Comparison of ENCODE assay signal across 24 mouse cellular contexts in the genomic region with DNA sequence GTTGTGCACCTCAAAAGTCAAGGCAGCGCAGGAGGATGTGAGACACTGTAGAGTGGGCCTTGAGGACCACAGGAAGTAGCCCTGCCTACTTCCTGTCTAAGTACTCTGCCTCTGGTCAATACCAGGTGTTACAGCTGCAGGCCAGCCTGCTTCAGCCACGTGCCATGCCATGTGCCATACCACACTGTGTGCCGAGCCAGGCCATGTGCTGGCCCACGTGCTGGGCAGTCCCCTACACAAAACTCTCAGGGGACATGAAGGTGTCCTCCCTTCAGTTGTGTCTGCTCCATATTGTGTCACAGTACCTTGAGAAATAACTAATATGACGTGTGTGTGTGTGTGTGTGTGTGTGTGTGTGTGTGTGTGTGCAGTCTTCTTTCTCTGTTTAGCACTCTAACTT. TPM values are rescaled to one million over a fixed set of nuclear protein-coding genes. Genes with fewer than 3 reads are reported as not detected.
DNase-seq lines count a peak whose midpoint lies in the region; ATAC-seq and TF ChIP-seq lines count a peak whose summit lies in the region.
"Had no signal": no experiment of that assay in that cellular context is flagged by ENCODE, and none has a peak within 500 bp of the region (broad histone marks: within the 10 kb centered on the region; RNA-seq: fewer than 3 reads in every experiment).

No protein-coding gene starts in this region.

- no peak for TF ChIP-seq POLR2A in spleen, adult 2 months (IDR thresholded peaks at IDR 0.05; ENCODE audit: low read depth, low read length)
- no peak for TF ChIP-seq POLR2A in CH12.LX (IDR thresholded peaks at IDR 0.05; ENCODE audit: low read depth, low read length)

- no peak for TF ChIP-seq RAD21 in CH12.LX (IDR thresholded peaks at IDR 0.05; ENCODE audit: low read depth, low read length)

- H3K9ac ChIP-seq in heart, embryonic 11.5 days (ENCODE audit: low read depth, low read length), result no peak overlapping the region
- H3K9ac ChIP-seq in CH12.LX (ENCODE audit: insufficient read depth, low read depth), result no peak overlapping the region
- H3K9ac ChIP-seq: forebrain, embryonic 15.5 days; heart, embryonic 12.5 days; hindbrain, embryonic 15.5 days had no signal

- H3K4me2 ChIP-seq in heart, embryonic 11.5 days, result no peak overlapping the region
- H3K4me2 ChIP-seq in CH12.LX (ENCODE audit: insufficient read depth, low read depth, poor library complexity, severe bottlenecking), result no peak overlapping the region
- H3K4me2 ChIP-seq: forebrain, embryonic 15.5 days; heart, embryonic 12.5 days; hindbrain, embryonic 15.5 days had no signal

- H3K27ac ChIP-seq in heart, embryonic 11.5 days (ENCODE audit: low read depth, low read length), result no peak overlapping the region
- H3K27ac ChIP-seq in spleen, adult 2 months (ENCODE audit: insufficient read depth, low read length), result no peak overlapping the region
- no peak overlapping the region for H3K27ac ChIP-seq in CH12.LX (ENCODE audit: insufficient read depth, low read depth)
- H3K27ac ChIP-seq: forebrain, embryonic 10.5 days; forebrain, embryonic 15.5 days; heart, adult 2 months; hindbrain, embryonic 10.5 days; hindbrain, embryonic 15.5 days had no signal

- dilution Hi-C loops in CH12.LX (cut with MboI; ENCODE audit: extremely low pct_ligation_motif_present, extremely low pct_unique_long_range_greater_than_20kb, low sequenced_read_pairs), result no loop called here

- no peak overlapping the region for H3K4me3 ChIP-seq in heart, embryonic 11.5 days (ENCODE audit: low read depth, low read length)
- no peak overlapping the region for H3K4me3 ChIP-seq in spleen, adult 2 months (ENCODE audit: extremely low read depth, insufficient read depth, insufficient read length)
- peak overlapping the region in 1 of 3 experiments; percentile 31 for H3K4me3 ChIP-seq in CH12.LX (replicated peaks in 1 of 3; ENCODE audit: low read depth in 2 of 3, low read length in 2 of 3, poor library complexity in 1 of 3)
- H3K4me3 ChIP-seq: erythroblast, embryonic 14.5 days; forebrain, embryonic 10.5 days; forebrain, embryonic 15.5 days; heart, adult 2 months; heart, embryonic 12.5 days; hindbrain, embryonic 10.5 days; hindbrain, embryonic 15.5 days had no signal

- peak; percentile 98 for DNase-seq in heart, adult 11 months
- DNase-seq in spleen, adult 2 months (ENCODE audit: low read depth in 1 of 2, low spot score in 2 of 2), result peak; percentile 8 to 12
- DNase-seq in spleen, postnatal 14 days (ENCODE audit: low spot score in 2 of 2), result no peak
- DNase-seq in CH12.LX (ENCODE audit: extremely low read depth), result no peak
- peak; percentile 21 for DNase-seq in skeletal muscle tissue, adult 2 months (ENCODE audit: low read depth, low spot score)
- DNase-seq in left cerebral cortex, adult 9 months (ENCODE audit: low spot score in 2 of 2), result no peak
- DNase-seq: adrenal gland, postnatal 14 days; cerebellum, adult 11-12 months; cerebellum, adult 9-11 months; cerebellum, postnatal 36 days; gastrocnemius, postnatal 10 days; heart, adult 2 months had no signal

- 83% methylated on average over 5 of the region's 5 CpGs for WGBS in heart, embryonic 11.5 days (ENCODE audit: insufficient replicate concordance)
- 30% methylated on average over 5 of the region's 5 CpGs for WGBS in spleen, adult 2 months

- H3K79me2 ChIP-seq in CH12.LX (replicated peaks; ENCODE audit: control insufficient read depth, extremely low read depth, insufficient read depth, poor library complexity, severe bottlenecking), result no peaks in the 10 kb centered on the region

- TF ChIP-seq CTCF in spleen, adult 2 months (IDR thresholded peaks at IDR 0.05; ENCODE audit: extremely low read depth, insufficient read depth, insufficient read length, insufficient replicate concordance), result no peak
- TF ChIP-seq CTCF in CH12.LX (conservative IDR thresholded peaks at IDR 0.05 in 1 of 2, IDR thresholded peaks at IDR 0.05 in 1 of 2; ENCODE audit: low read depth in 2 of 2, low read length in 2 of 2), result no peak

- in situ Hi-C loops in CH12.LX (cut with MboI; ENCODE audit: low pct_ligation_motif_present, low pct_unique_long_range_greater_than_20kb, low sequenced_read_pairs), result no loop called here

- H3K4me1 ChIP-seq in heart, embryonic 11.5 days (ENCODE audit: control insufficient read depth, insufficient read depth, low read length), result peaks cover 7% of the 10 kb centered on the region; the same call in 1 of the 2 replicates
- H3K4me1 ChIP-seq in spleen, adult 2 months (ENCODE audit: control insufficient read depth, insufficient read depth, insufficient read length), result peaks cover 7% of the 10 kb centered on the region; the same call in 1 of the 2 replicates
- H3K4me1 ChIP-seq in CH12.LX (ENCODE audit: control insufficient read depth in 1 of 2, insufficient read depth in 2 of 2), result peaks cover 16 to 18% of the 10 kb centered on the region in 2 experiments
- H3K4me1 ChIP-seq: forebrain, embryonic 10.5 days; forebrain, embryonic 15.5 days; hindbrain, embryonic 10.5 days had no signal

- ATAC-seq in heart, embryonic 11.5 days (replicated peaks; ENCODE audit: insufficient number of reproducible peaks, low FRiP score, low TSS enrichment), result no peak
- no peak for ATAC-seq in megakaryocyte progenitor cell, adult 5-6 weeks (replicated peaks; ENCODE audit: poor library complexity)
- ATAC-seq: activated CD4-positive, CD25-positive, alpha-beta regulatory T cell, adult 4 months; CD4-positive, CD25-positive, alpha-beta regulatory T cell, adult 4 months; forebrain, embryonic 15.5 days; Patski had no signal

- no peaks in the 10 kb centered on the region for H3K27me3 ChIP-seq in heart, embryonic 11.5 days (ENCODE audit: control insufficient read depth, insufficient read depth, low read length)
- H3K27me3 ChIP-seq in spleen, adult 2 months (ENCODE audit: control insufficient read depth, insufficient read depth, low read length), result no peaks in the 10 kb centered on the region
- H3K27me3 ChIP-seq in CH12.LX (replicated peaks), result no peaks in the 10 kb centered on the region
- H3K27me3 ChIP-seq: forebrain, embryonic 15.5 days; heart, embryonic 12.5 days; hindbrain, embryonic 15.5 days; Patski had no signal

- no peak for TF ChIP-seq EP300 in CH12.LX (IDR thresholded peaks at IDR 0.05; ENCODE audit: low read length)

- H3K36me3 ChIP-seq in heart, embryonic 11.5 days (ENCODE audit: control insufficient read depth, insufficient read depth, low read length), result no peaks in the 10 kb centered on the region
- no peaks in the 10 kb centered on the region for H3K36me3 ChIP-seq in spleen, adult 2 months (ENCODE audit: control insufficient read depth, insufficient read depth, low read length)
- no peaks in the 10 kb centered on the region for H3K36me3 ChIP-seq in CH12.LX (replicated peaks in 1 of 2; ENCODE audit: control insufficient read depth in 1 of 2, insufficient read depth in 1 of 2, low read length in 1 of 2)
- H3K36me3 ChIP-seq: forebrain, embryonic 10.5 days; forebrain, embryonic 15.5 days; heart, embryonic 12.5 days; hindbrain, embryonic 10.5 days; hindbrain, embryonic 15.5 days had no signal

- H3K9me3 ChIP-seq in heart, embryonic 11.5 days (replicated peaks; ENCODE audit: control insufficient read depth, low read length), result no peaks in the 10 kb centered on the region
- H3K9me3 ChIP-seq in CH12.LX (replicated peaks; ENCODE audit: low read length), result no peaks in the 10 kb centered on the region
- H3K9me3 ChIP-seq: forebrain, embryonic 10.5 days; forebrain, embryonic 15.5 days; heart, embryonic 12.5 days; hindbrain, embryonic 10.5 days; hindbrain, embryonic 15.5 days had no signal

TF ChIP-seq in CH12.LX, 34 proteins besides CTCF, POLR2A, EP300 and RAD21 (continues in another document):
- TF ChIP-seq TCF12 (IDR thresholded peaks at IDR 0.05; ENCODE audit: low read depth, low read length) (no peak), NRF1 (IDR thresholded peaks at IDR 0.05; ENCODE audit: low read depth, low read length) (no peak), MAX (IDR thresholded peaks at IDR 0.05; ENCODE audit: low read length) (peak; percentile 83), E2F4 (IDR thresholded peaks at IDR 0.05; ENCODE audit: insufficient replicate concordance, low read depth, low read length) (no peak), JUND (conservative IDR thresholded peaks at IDR 0.05; ENCODE audit: low read depth, low read length) (no peak), USF2 (conservative IDR thresholded peaks at IDR 0.05; ENCODE audit: low read depth, low read length) (no peak), GABPA (IDR thresholded peaks at IDR 0.05; ENCODE audit: insufficient replicate concordance, low read depth, low read length) (no peak), ZC3H11A (IDR thresholded peaks at IDR 0.05; ENCODE audit: low read depth, low read length) (no peak), JUN (IDR thresholded peaks at IDR 0.05; ENCODE audit: insufficient read depth, low read depth, low read length) (no peak), ZKSCAN1 (IDR thresholded peaks at IDR 0.05; ENCODE audit: borderline replicate concordance, low read depth, low read length) (no peak), MXI1 (IDR thresholded peaks at IDR 0.05; ENCODE audit: low read depth, low read length) (peak; percentile 55; the same call in 1 of the 2 replicates), ZNF384 (IDR thresholded peaks at IDR 0.05; ENCODE audit: low read depth, low read length) (no peak), BHLHE40 (IDR thresholded peaks at IDR 0.05; ENCODE audit: low read depth, low read length) (peak; percentile 79), ELF1 (IDR thresholded peaks at IDR 0.05; ENCODE audit: low read depth, low read length) (no peak), SIN3A (IDR thresholded peaks at IDR 0.05; ENCODE audit: low read length) (no peak), TBP (conservative IDR thresholded peaks at IDR 0.05; ENCODE audit: low read depth, low read length) (no peak), UBTF (IDR thresholded peaks at IDR 0.05; ENCODE audit: low read depth, low read length) (no peak), KAT2A (IDR thresholded peaks at IDR 0.05; ENCODE audit: insufficient replicate concordance, low read length) (no peak), CHD2 (IDR thresholded peaks at IDR 0.05; ENCODE audit: low read length) (no peak), MAFK (IDR thresholded peaks at IDR 0.05; ENCODE audit: insufficient replicate concordance, low read length) (no peak), MEF2A (IDR thresholded peaks at IDR 0.05; ENCODE audit: borderline replicate concordance, low read depth, low read length) (no peak), NELFE (IDR thresholded peaks at IDR 0.05; ENCODE audit: low read depth, low read length) (no peak), ETS1 (conservative IDR thresholded peaks at IDR 0.05; ENCODE audit: low read depth, low read length) (no peak; the same call in 1 of the 2 replicates)

RNA-seq across cellular contexts. Expression of a gene that starts 4.7 kb away (rescaled TPM):
- 0.21 and 0.56 TPM in 2 replicates for polyA plus RNA-seq in heart, embryonic 11.5 days (2014; fragmentation: Nextera tagmentation; extraction: Ambion mirVana)
- polyA plus RNA-seq in spleen, adult 2 months (2012; rRNA removed), result 3.1 and 3.7 TPM in 2 replicates
- 13.2 and 24.5 TPM in 2 replicates for total RNA-seq in CH12.LX (2012; rRNA removed)
- 7.0 and 8.6 TPM in 2 replicates for total RNA-seq in CH12.LX (2014; rRNA removed)
- 5.2 and 5.3 TPM in 2 replicates for polyA plus RNA-seq in CH12.LX (2012; ENCODE audit: insufficient read length, low read depth)
- total RNA-seq in megakaryocyte progenitor cell, adult 5-6 weeks (2015), result not detected in 2 replicates
- total RNA-seq in megakaryocyte progenitor cell, adult 5-6 weeks (2017), result not detected in 2 replicates
- total RNA-seq: adrenal gland, adult 18-20 months had no signal
- polyA plus RNA-seq: CD4-positive, CD25-positive, alpha-beta regulatory T cell, adult 4 months; forebrain, embryonic 10.5 days; forebrain, embryonic 15.5 days; hindbrain, embryonic 10.5 days; hindbrain, embryonic 15.5 days had no signal

Comparison
In these comparisons a context has a peak if more than half of its experiments do, and no peak if none do; other contexts are left out.
1. DNase-seq: peak in heart, adult 11 months (single experiment), spleen, adult 2 months (2 of 2) and skeletal muscle tissue, adult 2 months (single experiment); none in spleen, postnatal 14 days (0 of 2), CH12.LX (single experiment) and left cerebral cortex, adult 9 months (0 of 2).